Comparison of ENCODE assay signal across 8 mouse cellular contexts in genomic region chr8:116438895-116439294, GRCm38 (mm10).
DNase-seq lines count a peak whose midpoint lies in the region; ATAC-seq and TF ChIP-seq lines count a peak whose summit lies in the region.

No protein-coding gene starts in this region.

- no peaks in the 10 kb centered on the region for H3K27me3 ChIP-seq in C2C12 (ENCODE audit: control insufficient read depth, insufficient read depth, insufficient read length)
- no peaks in the 10 kb centered on the region for H3K27me3 ChIP-seq in liver, embryonic 14.5 days (ENCODE audit: control insufficient read depth, insufficient read depth, low read length)

- no peak overlapping the region for H3ac ChIP-seq in C2C12 (ENCODE audit: control insufficient read depth, insufficient read length, low read depth)

- 11% methylated on average over 7 of the region's 7 CpGs for WGBS in liver, embryonic 14.5 days (ENCODE audit: insufficient replicate concordance)

- H3K9ac ChIP-seq in liver, embryonic 14.5 days (replicated peaks): no peak overlapping the region

- no peak for TF ChIP-seq EP300 in liver, embryonic 14.5 days (IDR thresholded peaks at IDR 0.05; ENCODE audit: low read depth)

- no peaks in the 10 kb centered on the region for H3K79me2 ChIP-seq in C2C12 (ENCODE audit: control insufficient read depth, insufficient read depth)

- ATAC-seq in liver, embryonic 14.5 days (ENCODE audit: insufficient read depth): no peak

- no peak overlapping the region for H3K4me3 ChIP-seq in C2C12 (ENCODE audit: insufficient read depth, poor library complexity, severe bottlenecking)
- H3K4me3 ChIP-seq in cortical plate, adult 2 months (ENCODE audit: insufficient read depth, low read length): no peak overlapping the region
- no peak overlapping the region for H3K4me3 ChIP-seq in liver, embryonic 14.5 days (ENCODE audit: insufficient read depth in 1 of 2, low read depth in 2 of 2, low read length in 2 of 2)

- H3K4me2 ChIP-seq in liver, embryonic 14.5 days (ENCODE audit: low read depth): no peak overlapping the region

- H3K27ac ChIP-seq in cortical plate, adult 2 months (ENCODE audit: insufficient read depth, low read length): no peak overlapping the region
- no peak overlapping the region for H3K27ac ChIP-seq in liver, embryonic 14.5 days

- H3K9me3 ChIP-seq in liver, embryonic 14.5 days (ENCODE audit: control insufficient read depth, low read length): no peaks in the 10 kb centered on the region

- peak; percentile 38 for TF ChIP-seq CTCF in C2C12 (IDR thresholded peaks at IDR 0.05; ENCODE audit: control insufficient read depth, insufficient read depth, insufficient read length)
- TF ChIP-seq CTCF in cortical plate, adult 2 months (IDR thresholded peaks at IDR 0.05; ENCODE audit: extremely low read depth, insufficient read depth, low read length): peak; percentile 96
- peak; percentile 76 for TF ChIP-seq CTCF in liver, embryonic 14.5 days (IDR thresholded peaks at IDR 0.05; ENCODE audit: low read depth)

- no peak for TF ChIP-seq POLR2A in cortical plate, adult 2 months (IDR thresholded peaks at IDR 0.05; ENCODE audit: extremely low read depth, insufficient read depth, low read length)

- H3K79me3 ChIP-seq in C2C12 (ENCODE audit: low read depth): no peaks in the 10 kb centered on the region

- DNase-seq in adrenal gland, adult (ENCODE audit: inconsistent age in 2 of 2, low spot score in 1 of 2): peak; percentile 60 to 89
- peak; percentile 56 to 77 for DNase-seq in gastrocnemius, postnatal 4 days (ENCODE audit: low spot score in 2 of 2)
- peak; percentile 89 for DNase-seq in kidney, postnatal 10 days
- DNase-seq in liver, embryonic 14.5 days (ENCODE audit: low read depth in 3 of 3, low spot score in 3 of 3): peak; percentile 4 to 6 (median 5)
- peak; percentile 85 for DNase-seq in retina, postnatal 1 day
- DNase-seq in thymus, postnatal 36 days: peak; percentile 56 to 64

- no peaks in the 10 kb centered on the region for H3K36me3 ChIP-seq in C2C12 (ENCODE audit: control insufficient read depth, insufficient read depth)
- H3K36me3 ChIP-seq in liver, embryonic 14.5 days (replicated peaks; ENCODE audit: control insufficient read depth, insufficient read depth, low read depth): no peaks in the 10 kb centered on the region

- no peaks in the 10 kb centered on the region for H3K4me1 ChIP-seq in cortical plate, adult 2 months (ENCODE audit: control insufficient read depth, insufficient read depth, low read length)
- no peaks in the 10 kb centered on the region for H3K4me1 ChIP-seq in liver, embryonic 14.5 days (replicated peaks; ENCODE audit: control insufficient read depth in 2 of 2, insufficient read depth in 2 of 2, low read length in 1 of 2)

TF ChIP-seq in C2C12, 6 proteins besides CTCF, POLR2A, EP300 and RAD21:
- no peak for TF ChIP-seq MYOG (IDR thresholded peaks at IDR 0.05; ENCODE audit: control insufficient read depth, extremely low read depth, insufficient read length)

Comparison
In these comparisons a context has a peak if more than half of its experiments do, and no peak if none do; other contexts are left out.
1. CTCF ChIP-seq: peak in every context shown above with its lines; median percentile 96 in cortical plate, adult 2 months; 76 in liver, embryonic 14.5 days; 38 in C2C12.
2. DNase-seq: peak in every context shown above with its lines; median percentile 89 in kidney, postnatal 10 days; 85 in retina, postnatal 1 day; 74 in adrenal gland, adult; 66 in gastrocnemius, postnatal 4 days; 60 in thymus, postnatal 36 days; 5 in liver, embryonic 14.5 days.